Mouse (Mus musculus) adipose tissue, adult 10 weeks (tissue): ENCODE measurements around the gene Gm6657. TPM values are rescaled to one million over a fixed set of nuclear protein-coding genes. Genes with fewer than 3 reads are reported as not detected.

Experiments used
- polyA plus RNA-seq: library from polyadenylated mRNA; stranded (reverse); fragments of 350-450 nt; fragmentation: Illumina TruSeq; extraction: RNeasy Lipid Tissue Mini Kit (QIAGEN cat#74804); gene quantifications from one replicate; pipeline ENCODE4 v1.2.3, GENCODE M21; 2014; ENCODE audit warnings: low read depth, low replicate concordance

Gene Gm6657
- 1.6 TPM for polyA plus RNA-seq

GRCm38 (mm10) chr12:78193942-78194341 is at the start of gene Gm6657:
TSS of gene Gm6657 (plus strand) at chr12:78194242.

GRCm38 (mm10) chr12:78225707-78226518 is 31.9 kb downstream of the Gm6657 start, which contains the start of gene Gphn:
TSS of gene Gphn (plus strand) at chr12:78226379.

Other genes starting within 250 kb of the Gm6657 start
- 22.1 TPM for gene Gphn, start 32.1 kb downstream of the Gm6657 start, polyA plus RNA-seq